Mouse (Mus musculus): ENCODE measurements around the gene Rhox2g.
"Not testable (repeated sequence)": the region's sequence is repeated elsewhere in the genome, so short reads cannot be mapped to it uniquely, and the experiment has no call there.

Gene Rhox2g

DNA sequence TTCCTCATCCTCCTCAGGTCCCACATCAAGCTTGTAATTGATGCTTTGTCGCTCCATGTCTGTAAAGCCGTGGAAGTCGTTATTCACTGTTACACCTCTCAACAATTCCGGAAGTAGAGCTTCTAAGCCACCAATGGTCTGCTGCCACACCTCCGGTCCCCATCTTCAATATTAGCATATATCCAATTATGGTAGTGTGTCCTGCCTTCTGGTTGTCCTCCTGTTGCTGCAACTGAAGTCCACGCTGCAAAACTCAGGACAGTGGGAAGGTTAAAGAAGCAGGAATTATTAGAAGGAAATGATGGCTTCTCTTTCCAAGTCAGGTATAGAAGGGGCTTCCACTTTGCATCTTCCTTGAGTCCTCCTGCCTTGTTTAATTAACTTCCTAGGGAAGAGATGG is at the start of gene Rhox2g:
Gene Rhox2g, minus strand, starts transcription at position 101 of the 400 bp plus-strand sequence.
- not testable (repeated sequence) for DNase-seq

DNA sequence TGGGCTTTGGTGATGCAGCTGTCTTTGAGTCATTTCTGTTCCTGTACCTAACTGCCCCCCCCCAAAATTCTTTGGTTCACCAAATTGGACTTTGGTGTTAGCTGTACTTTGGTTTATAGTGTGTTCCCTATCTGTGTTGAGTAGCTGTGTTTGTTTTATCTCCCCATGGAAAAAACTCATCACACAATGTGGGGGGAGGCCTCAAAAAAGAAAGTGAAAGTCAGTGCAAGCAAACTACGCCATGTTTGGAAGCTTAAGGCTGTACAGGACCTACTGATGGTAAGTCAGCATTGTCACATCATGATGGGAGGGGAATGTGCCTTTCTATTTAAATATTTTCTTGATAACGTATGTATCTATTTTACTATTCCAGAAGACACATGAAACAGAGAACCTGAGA is 49.0 kb upstream of the Rhox2g start:
- DNase-seq: no peak

DNA sequence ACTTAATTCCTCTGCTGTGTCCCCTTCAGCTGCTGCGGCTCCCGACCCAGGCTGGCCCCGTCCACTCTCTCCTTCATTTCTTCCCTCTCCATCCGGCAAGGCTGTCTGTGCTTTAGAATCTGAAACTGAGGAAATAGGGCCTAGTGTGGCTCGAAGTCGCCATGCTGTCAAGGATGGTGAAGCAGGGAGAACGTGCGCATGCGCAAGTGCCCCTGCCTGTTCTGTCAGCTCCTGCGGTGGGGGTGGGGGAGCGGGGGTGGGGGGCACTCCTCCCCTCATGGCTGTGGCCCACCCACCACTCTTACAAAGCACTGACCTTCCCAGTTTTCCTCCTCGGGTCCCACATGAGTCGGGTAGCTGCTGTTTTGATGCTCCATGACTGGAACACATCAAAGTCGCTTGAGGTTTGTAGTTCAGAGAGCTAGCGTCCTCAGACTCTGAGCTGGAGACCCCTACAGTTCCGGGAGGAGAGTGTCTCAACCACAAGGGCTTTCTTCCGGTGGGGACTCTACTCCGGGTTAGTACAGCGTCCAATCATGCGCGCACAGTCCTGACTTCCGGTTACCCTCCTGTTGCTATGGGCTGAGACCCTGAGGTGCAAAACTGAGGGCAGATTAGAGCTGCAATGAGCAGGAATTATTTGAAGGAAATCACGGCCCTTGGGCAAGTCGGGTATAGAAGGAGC is 39.9 kb upstream of the Rhox2g start:
- no peak for DNase-seq

DNA sequence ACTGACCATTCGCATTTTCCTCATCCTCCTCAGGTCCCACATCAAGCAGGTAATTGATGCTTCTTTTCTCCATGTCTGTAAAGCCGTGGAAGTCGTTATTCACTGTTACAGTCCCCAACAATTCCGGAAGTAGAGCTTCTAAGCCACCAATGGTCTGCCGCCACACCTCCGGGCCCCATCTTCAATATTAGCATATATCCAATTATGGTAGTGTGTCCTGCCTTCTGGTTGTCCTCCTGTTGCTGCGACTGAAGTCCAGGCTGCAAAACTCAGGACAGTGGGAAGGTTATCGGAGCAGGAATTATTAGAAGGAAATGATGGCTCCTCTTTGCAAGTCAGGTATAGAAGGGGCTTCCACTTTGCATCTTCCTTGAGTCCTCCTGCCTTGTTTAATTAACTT is 29.9 kb upstream of the Rhox2g start, which contains the start of gene Rhox2h:
Gene Rhox2h, minus strand, starts transcription at position 101 of the 400 bp plus-strand sequence.
- DNase-seq: not testable (repeated sequence)

DNA sequence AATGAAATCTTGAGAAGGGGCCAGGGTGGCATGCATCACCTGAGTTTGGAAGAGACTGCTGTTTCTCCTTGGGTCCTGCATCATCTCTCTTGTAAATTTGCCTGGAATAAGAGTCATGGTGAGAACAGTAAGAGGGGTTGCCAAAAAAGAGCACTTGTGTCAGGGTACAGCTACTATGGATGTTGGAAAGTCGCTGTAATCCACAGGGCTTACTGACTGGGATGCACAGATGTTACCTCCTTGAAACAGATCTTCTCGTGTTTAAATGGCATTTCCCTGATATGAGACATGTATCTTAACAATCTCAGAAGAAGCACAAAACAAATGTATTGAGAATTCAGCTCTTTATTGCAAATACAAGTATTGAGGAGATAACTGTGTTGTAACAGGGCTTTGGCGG is 25.4 kb upstream of the Rhox2g start, which contains the start of gene Rhox3h:
Gene Rhox3h, minus strand, starts transcription at position 101 of the 400 bp plus-strand sequence.
- DNase-seq: not testable (repeated sequence)

DNA sequence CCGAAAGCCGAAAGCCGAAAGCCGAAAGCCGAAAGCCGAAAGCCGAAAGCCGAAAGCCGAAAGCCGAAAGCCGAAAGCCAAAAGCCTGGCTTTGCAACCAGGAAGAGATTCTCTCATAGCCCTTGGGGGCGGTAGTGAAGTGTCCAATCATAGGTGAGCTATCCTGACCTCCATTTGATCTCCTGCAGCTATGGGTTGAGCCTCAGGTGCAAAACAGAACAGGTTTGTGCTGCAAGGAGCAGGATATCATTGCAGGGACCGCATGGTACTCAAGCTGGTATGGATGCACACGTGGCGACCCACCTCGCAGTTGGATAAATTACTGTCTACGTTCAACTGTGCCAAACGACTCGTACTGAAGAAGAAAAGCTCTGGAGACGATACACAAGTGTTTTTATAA is 8.0 kb upstream of the Rhox2g start, which contains the start of gene Rhox4g:
Gene Rhox4g, minus strand, starts transcription at position 101 of the 400 bp plus-strand sequence.
- not testable (repeated sequence) for DNase-seq

DNA sequence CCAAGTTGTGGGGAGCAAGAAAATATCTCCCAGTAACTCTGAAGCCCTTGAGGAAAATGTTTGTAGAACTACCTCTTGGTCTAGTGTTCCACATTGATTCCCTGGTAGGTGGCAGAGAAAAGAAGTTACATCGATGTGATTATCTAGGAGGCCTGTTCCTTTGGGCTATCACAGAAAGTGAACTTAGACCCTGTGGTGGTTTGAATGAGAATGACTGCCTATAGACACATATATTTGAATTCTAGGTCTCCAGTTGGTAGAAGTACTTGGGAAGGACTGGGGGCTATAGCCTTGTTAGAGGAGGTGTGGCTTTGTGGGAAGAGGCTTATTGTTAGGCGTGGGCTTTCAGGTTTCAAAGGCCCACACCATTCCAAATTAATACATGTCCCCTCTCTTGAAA is 14.8 kb downstream of the Rhox2g start, which contains the start of gene Rhox3g:
Gene Rhox3g, minus strand, starts transcription at position 101 of the 400 bp plus-strand sequence.
- not testable (repeated sequence) for DNase-seq

DNA sequence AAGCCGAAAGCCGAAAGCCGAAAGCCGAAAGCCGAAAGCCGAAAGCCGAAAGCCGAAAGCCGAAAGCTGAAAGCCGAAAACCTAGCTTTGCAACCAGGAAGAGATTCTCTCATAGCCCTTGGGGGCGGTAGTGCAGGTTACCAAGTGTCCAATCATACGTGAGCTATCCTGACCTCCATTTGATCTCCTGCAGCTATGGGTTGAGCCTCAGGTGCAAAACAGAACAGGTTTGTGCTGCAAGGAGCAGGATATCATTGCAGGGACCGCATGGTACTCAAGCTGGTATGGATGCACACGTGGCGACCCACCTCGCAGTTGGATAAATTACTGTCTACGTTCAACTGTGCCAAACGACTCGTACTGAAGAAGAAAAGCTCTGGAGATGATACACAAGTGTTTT is 35.7 kb downstream of the Rhox2g start, which contains the start of gene Rhox4f:
Gene Rhox4f, minus strand, starts transcription at position 101 of the 400 bp plus-strand sequence.
- not testable (repeated sequence) for DNase-seq
